Mouse (Mus musculus) bone marrow macrophage, adult 2 months (primary cell): ENCODE data around the gene Tlk2.

Source experiments
- CTCF ChIP-seq: IDR thresholded peaks from 2 replicates; pipeline ENCODE4 v1.5.1; 2012; ENCODE audit warnings: low read depth, mild to moderate bottlenecking, low read length, moderate library complexity
- POLR2A ChIP-seq: IDR thresholded peaks from 2 replicates; pipeline ENCODE4 v1.6.1; 2012; ENCODE audit warnings: mild to moderate bottlenecking, low read depth, low read length, borderline replicate concordance

GRCm38 (mm10) chr11:105210007-105210406 is 31.4 kb downstream of the Tlk2 start:
- TF ChIP-seq CTCF = no peak
- TF ChIP-seq POLR2A = no peak
